Mouse (Mus musculus): ENCODE measurements around the gene Abcc5. TPM values are rescaled to one million over a fixed set of nuclear protein-coding genes. Genes with fewer than 3 reads are reported as not detected.
A peak's percentile ranks its signal among the peaks of the same experiment; 100 is the strongest.

Abcc5 gene
- polyA plus RNA-seq, 1 experiment from 2014 or later: 44.9 TPM

GRCm38 (mm10) chr16:20312272-20312671 lies 113.9 kb downstream of the Abcc5 start:
- ATAC-seq (replicated peaks; ENCODE audit: insufficient number of reproducible peaks, low FRiP score, low TSS enrichment, low read depth): no peak
- Histone ChIP-seq H3K9me3 (replicated peaks; ENCODE audit: control insufficient read depth, low read length) (no peaks in the 10 kb centered on the region), H3K4me3 (ENCODE audit: low read depth, low read length) (no peak overlapping the region), H3K9ac (replicated peaks; ENCODE audit: low read length) (no peak overlapping the region), H3K4me1 (ENCODE audit: control insufficient read depth, insufficient read depth, low read length) (no peaks in the 10 kb centered on the region), H3K27me3 (ENCODE audit: control insufficient read depth, insufficient read depth, low read length) (no peaks in the 10 kb centered on the region), H3K4me2 (ENCODE audit: low read depth, low read length) (no peak overlapping the region), H3K27ac (replicated peaks; ENCODE audit: low read depth, low read length) (no peak overlapping the region), H3K36me3 (replicated peaks; ENCODE audit: control insufficient read depth, insufficient read depth, low read depth, low read length) (no peaks in the 10 kb centered on the region)
- 69% methylated on average over 14 of the region's 14 CpGs for WGBS
- no peak for DNase-seq (ENCODE audit: low spot score)

- peak within 1 kb of the TSS; percentile 54 for H3K4me2 ChIP-seq (ENCODE audit: low read depth, low read length)
- H3K27ac ChIP-seq (replicated peaks; ENCODE audit: low read depth, low read length): no peak within 1 kb of the TSS
- no peaks in the 10 kb centered on the region for H3K27me3 ChIP-seq (ENCODE audit: control insufficient read depth, insufficient read depth, low read length)
- H3K4me1 ChIP-seq (ENCODE audit: control insufficient read depth, insufficient read depth, low read length): no peaks in the 10 kb centered on the region
- H3K9ac ChIP-seq (replicated peaks; ENCODE audit: low read length): peak within 1 kb of the TSS; percentile 84
- DNase-seq (ENCODE audit: low spot score): peak; percentile 93
- 0% methylated on average over 51 of the region's 52 CpGs for WGBS
- H3K4me3 ChIP-seq (ENCODE audit: low read depth, low read length): peak within 1 kb of the TSS; percentile 90
- peak; percentile 82 for ATAC-seq (replicated peaks; ENCODE audit: insufficient number of reproducible peaks, low FRiP score, low TSS enrichment, low read depth)
- no peaks in the 10 kb centered on the region for H3K36me3 ChIP-seq (replicated peaks; ENCODE audit: control insufficient read depth, insufficient read depth, low read depth, low read length)
- H3K9me3 ChIP-seq (replicated peaks; ENCODE audit: control insufficient read depth, low read length): no peaks in the 10 kb centered on the region
Measured at GRCm38 (mm10) chr16:20301770-20302649, 124.2 kb downstream of the Abcc5 start, which contains the start of gene Parl. Parl (minus strand) TSS chr16:20302387.

- no peaks in the 10 kb centered on the region for H3K27me3 ChIP-seq (ENCODE audit: control insufficient read depth, insufficient read depth, low read length)
- no peaks in the 10 kb centered on the region for H3K9me3 ChIP-seq (replicated peaks; ENCODE audit: control insufficient read depth, low read length)
- H3K4me2 ChIP-seq (ENCODE audit: low read depth, low read length): no peak overlapping the region
- no peak overlapping the region for H3K27ac ChIP-seq (replicated peaks; ENCODE audit: low read depth, low read length)
- 90% methylated on average over 2 of the region's 2 CpGs for WGBS
- no peaks in the 10 kb centered on the region; the same call in 1 of the 2 replicates for H3K36me3 ChIP-seq (replicated peaks; ENCODE audit: control insufficient read depth, insufficient read depth, low read depth, low read length)
- no peak overlapping the region for H3K9ac ChIP-seq (replicated peaks; ENCODE audit: low read length)
- no peak for ATAC-seq (replicated peaks; ENCODE audit: insufficient number of reproducible peaks, low FRiP score, low TSS enrichment, low read depth)
- no peak overlapping the region for H3K4me3 ChIP-seq (ENCODE audit: low read depth, low read length)
- H3K4me1 ChIP-seq (ENCODE audit: control insufficient read depth, insufficient read depth, low read length): no peaks in the 10 kb centered on the region
- no peak for DNase-seq (ENCODE audit: low spot score)
Measured at GRCm38 (mm10) chr16:20300076-20300475, 126.1 kb downstream of the Abcc5 start.

Other genes starting within 250 kb of the Abcc5 start
- 0.93 and 1.5 TPM in 2 replicates for gene Map6d1, start 185.0 kb downstream of the Abcc5 start, polyA plus RNA-seq (2014; fragmentation: Nextera tagmentation; extraction: Ambion mirVana)
- 112 and 116 TPM in 2 replicates for gene Parl, start 124.0 kb downstream of the Abcc5 start, polyA plus RNA-seq (2014; fragmentation: Nextera tagmentation; extraction: Ambion mirVana)
- not detected in 2 replicates for gene Cyp2ab1, start 101.0 kb downstream of the Abcc5 start, polyA plus RNA-seq (2014; fragmentation: Nextera tagmentation; extraction: Ambion mirVana)
- gene Eif2b5, start 72.4 kb upstream of the Abcc5 start, polyA plus RNA-seq (2014; fragmentation: Nextera tagmentation; extraction: Ambion mirVana): 144 and 156 TPM in 2 replicates
- 37.1 and 38.5 TPM in 2 replicates for gene Dvl3, start 90.6 kb upstream of the Abcc5 start, polyA plus RNA-seq (2014; fragmentation: Nextera tagmentation; extraction: Ambion mirVana)
- 726 and 756 TPM in 2 replicates for gene Ap2m1, start 109.1 kb upstream of the Abcc5 start, polyA plus RNA-seq (2014; fragmentation: Nextera tagmentation; extraction: Ambion mirVana)
- 56.3 and 58.1 TPM in 2 replicates for gene Abcf3, start 122.2 kb upstream of the Abcc5 start, polyA plus RNA-seq (2014; fragmentation: Nextera tagmentation; extraction: Ambion mirVana)
- 1.4 TPM in 2 replicates for gene Vwa5b2, start 163.1 kb upstream of the Abcc5 start, polyA plus RNA-seq (2014; fragmentation: Nextera tagmentation; extraction: Ambion mirVana)
- 32.5 and 35.8 TPM in 2 replicates for gene Eef1akmt4, start 185.2 kb upstream of the Abcc5 start, polyA plus RNA-seq (2014; fragmentation: Nextera tagmentation; extraction: Ambion mirVana)
- not detected in 2 replicates for gene Gm49333, start 185.2 kb upstream of the Abcc5 start, polyA plus RNA-seq (2014; fragmentation: Nextera tagmentation; extraction: Ambion mirVana)
- 47.3 and 49.4 TPM in 2 replicates for gene Alg3, start 185.3 kb upstream of the Abcc5 start, polyA plus RNA-seq (2014; fragmentation: Nextera tagmentation; extraction: Ambion mirVana)
- gene Camk2n2, start 194.9 kb upstream of the Abcc5 start, polyA plus RNA-seq (2014; fragmentation: Nextera tagmentation; extraction: Ambion mirVana): 1.8 and 2.2 TPM in 2 replicates
- gene Ece2, start 203.4 kb upstream of the Abcc5 start, polyA plus RNA-seq (2014; fragmentation: Nextera tagmentation; extraction: Ambion mirVana): 2.4 and 2.5 TPM in 2 replicates
- 500 and 501 TPM in 2 replicates for gene Psmd2, start 225.3 kb upstream of the Abcc5 start, polyA plus RNA-seq (2014; fragmentation: Nextera tagmentation; extraction: Ambion mirVana)
- 156 TPM in 2 replicates for gene Eif4g1, start 241.9 kb upstream of the Abcc5 start, polyA plus RNA-seq (2014; fragmentation: Nextera tagmentation; extraction: Ambion mirVana)

Measured in embryonic facial prominence, embryonic 11.5 days (tissue).